Mouse (Mus musculus) liver, adult 2 months (tissue): ENCODE results near the gene Pole4.

Source experiments
- CTCF ChIP-seq: fragments of 200-500 bp; IDR thresholded peaks from 2 replicates; pipeline ENCODE4 v1.5.1; 2011; ENCODE audit warnings: low read depth, low read length, control low read depth
- POLR2A ChIP-seq: fragments of 200-500 bp; IDR thresholded peaks from 2 replicates; pipeline ENCODE4 v1.6.1; 2011; ENCODE audit warnings: low read length, control low read depth; ENCODE audit not compliant: insufficient read depth; ENCODE audit errors: extremely low read depth

- no peak for TF ChIP-seq CTCF
- no peak for TF ChIP-seq POLR2A
Measured at GRCm38 (mm10) chr6:82707742-82708141, 2.6 kb upstream of the Pole4 start.
